Mouse (Mus musculus) neural tube, embryonic 10.5 days (tissue): ENCODE data around the gene Nt5c3.
"Not testable (repeated sequence)": the region's sequence is repeated elsewhere in the genome, so short reads cannot be mapped to it uniquely, and the experiment has no call there.

Experiments
- DNase-seq: peaks from one replicate; pipeline ENCODE4 v3.0.0-alpha.2; 2017; ENCODE audit warnings: low spot score; ENCODE audit errors: extremely low spot score

The Nt5c3 gene

DNA sequence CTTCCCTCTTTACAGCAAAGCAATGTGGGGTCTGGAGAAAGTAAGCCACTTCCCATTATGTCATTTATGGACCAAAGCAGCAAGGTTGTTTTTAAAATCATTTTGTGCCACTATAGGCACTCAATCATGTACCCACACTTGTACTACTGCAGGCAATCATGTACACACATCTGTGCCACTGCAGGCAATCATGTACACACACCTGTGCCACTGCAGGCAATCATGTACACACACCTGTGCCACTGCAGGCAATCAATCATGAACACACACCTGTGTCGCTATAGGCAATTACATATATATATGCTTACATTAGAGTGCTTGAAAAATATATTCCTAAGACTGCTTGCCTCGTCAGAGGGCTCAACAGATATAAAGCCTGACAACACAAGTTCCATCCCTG, 18.8 kb downstream of the Nt5c3 start:
- no peak for DNase-seq

GRCm38 (mm10) chr6:56904330-56904729, 19.4 kb downstream of the Nt5c3 start:
- DNase-seq, result no peak

DNA sequence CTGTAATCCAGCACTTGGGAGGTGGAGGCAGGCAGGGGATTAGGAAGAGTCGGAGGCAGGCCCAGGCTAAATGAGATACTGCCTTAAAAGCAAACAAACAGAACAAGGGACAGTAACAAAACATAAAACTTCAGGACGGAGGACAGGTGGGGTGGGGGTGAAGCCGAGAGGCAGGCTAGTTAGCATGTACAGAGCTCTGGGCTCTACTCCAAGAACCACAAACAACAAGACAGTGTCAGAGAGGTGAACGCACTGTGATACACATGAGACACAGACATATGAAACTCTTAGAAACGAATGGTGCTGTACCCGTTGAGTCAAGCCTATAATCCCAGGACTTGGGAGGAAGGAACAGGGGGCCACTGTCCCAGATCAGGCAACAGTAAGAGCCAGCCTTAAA, 19.9 kb downstream of the Nt5c3 start:
- no peak for DNase-seq

DNA sequence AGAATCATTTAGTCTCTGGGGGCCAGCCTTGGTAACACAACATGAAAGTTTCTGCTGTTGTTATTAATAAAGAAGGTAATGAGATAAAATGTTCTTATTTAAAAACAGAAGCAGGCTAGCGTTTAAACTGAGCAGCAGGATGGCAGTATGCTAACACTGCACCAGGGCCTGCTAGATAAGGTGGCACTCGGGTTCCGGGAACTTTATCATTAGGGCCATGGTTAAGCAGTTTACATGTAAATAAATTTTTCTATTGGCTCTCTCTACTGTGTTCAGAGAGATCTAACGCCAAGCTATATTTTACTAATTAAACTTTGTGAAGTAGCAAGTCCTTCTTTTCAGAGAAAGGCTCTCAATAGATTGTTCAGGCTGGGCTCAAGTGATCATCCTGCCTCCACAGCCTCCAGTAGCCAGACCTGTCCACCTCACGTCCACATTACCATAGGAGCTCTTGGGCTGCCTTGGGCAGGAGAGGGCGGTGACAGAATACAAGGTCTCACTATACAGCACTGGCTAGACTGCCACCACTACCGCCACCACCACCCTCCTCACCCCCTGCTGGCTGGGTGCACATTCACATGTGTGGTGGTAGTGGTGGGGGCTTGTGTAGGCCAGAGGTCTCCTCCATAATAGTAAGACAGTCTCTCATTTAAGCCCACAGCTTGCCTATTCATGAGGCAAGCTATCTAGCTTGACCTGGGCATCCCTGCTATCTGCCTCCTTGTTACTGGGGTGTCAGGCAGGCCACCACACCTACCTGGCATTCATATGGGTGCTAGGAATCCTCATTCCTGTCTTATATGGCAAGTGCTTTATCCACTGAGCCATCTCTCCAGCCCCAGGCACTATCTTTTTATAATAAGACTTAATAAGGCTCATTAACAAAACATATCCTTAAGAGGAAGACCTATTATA, 20.9 kb downstream of the Nt5c3 start:
- DNase-seq, result no peak

GRCm38 (mm10) chr6:56901824-56902386, 21.8 kb downstream of the Nt5c3 start:
- no peak for DNase-seq

GRCm38 (mm10) chr6:56901336-56901735, 22.4 kb downstream of the Nt5c3 start:
- no peak for DNase-seq

DNA sequence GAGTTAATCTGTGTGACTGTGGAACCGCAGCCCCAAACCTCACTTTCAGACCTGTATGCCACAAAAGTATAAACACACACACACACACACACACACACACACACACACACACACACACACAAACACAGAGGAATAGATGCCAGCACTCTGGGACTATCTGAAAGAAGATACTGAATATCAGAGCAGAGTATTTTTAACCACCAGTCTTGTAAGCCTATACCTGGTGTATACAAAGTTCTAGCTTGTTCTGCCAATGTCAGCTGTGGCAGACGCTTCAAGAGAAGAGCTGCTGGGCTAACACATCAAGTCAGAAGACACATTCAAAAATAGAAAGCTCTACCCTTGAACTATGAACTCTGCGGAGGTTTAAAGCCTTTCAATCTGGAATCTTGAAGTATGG, 24.1 kb downstream of the Nt5c3 start:
- DNase-seq, result no peak

GRCm38 (mm10) chr6:56890762-56891161, 33.0 kb downstream of the Nt5c3 start:
- DNase-seq, result no peak

GRCm38 (mm10) chr6:56888561-56888960, 35.2 kb downstream of the Nt5c3 start:
- no peak for DNase-seq

- DNase-seq, result no peak
Measured at GRCm38 (mm10) chr6:56879352-56879955, 44.3 kb downstream of the Nt5c3 start.

- no peak for DNase-seq
Measured at GRCm38 (mm10) chr6:56877985-56878384, 45.7 kb downstream of the Nt5c3 start.

- no peak for DNase-seq
Measured at GRCm38 (mm10) chr6:56876870-56877269, 46.9 kb downstream of the Nt5c3 start.

DNA sequence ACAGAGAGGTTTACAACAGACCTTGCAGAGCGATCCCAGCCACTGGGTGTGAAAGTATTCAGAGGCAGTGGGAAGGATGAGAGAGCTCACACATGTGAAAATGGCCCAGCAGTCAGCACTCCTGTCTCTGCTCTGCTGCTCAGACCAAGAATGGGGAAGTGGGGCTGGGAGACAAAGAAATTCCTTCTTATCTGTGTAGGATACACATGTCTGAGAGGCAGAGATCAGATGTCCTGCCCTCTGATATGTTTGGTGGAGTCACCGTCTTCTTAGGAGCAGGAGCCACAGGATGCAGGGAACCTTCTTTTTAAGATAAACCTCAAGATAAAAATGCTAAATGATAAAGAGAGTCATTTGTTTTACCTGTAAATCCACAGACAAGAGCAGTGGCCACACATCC, 53.7 kb downstream of the Nt5c3 start:
- no peak for DNase-seq

DNA sequence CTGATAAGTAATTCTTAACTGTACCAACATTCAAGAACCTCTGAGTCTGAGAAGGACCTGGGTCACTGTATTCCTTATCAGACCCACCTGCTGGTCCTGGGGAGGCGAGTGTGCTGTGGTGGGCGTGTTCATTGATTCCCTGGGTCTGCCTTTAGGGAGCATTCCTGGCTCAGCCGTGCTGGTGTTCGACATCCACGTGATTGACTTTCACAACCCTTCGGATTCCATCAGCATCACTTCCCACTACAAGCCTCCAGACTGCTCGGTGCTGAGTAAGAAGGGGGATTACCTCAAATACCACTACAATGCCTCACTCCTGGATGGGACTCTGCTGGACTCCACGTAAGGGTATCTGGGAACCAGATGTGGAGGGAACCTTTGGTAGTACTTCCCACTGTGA, 55.2 kb downstream of the Nt5c3 start:
- DNase-seq, result no peak

DNA sequence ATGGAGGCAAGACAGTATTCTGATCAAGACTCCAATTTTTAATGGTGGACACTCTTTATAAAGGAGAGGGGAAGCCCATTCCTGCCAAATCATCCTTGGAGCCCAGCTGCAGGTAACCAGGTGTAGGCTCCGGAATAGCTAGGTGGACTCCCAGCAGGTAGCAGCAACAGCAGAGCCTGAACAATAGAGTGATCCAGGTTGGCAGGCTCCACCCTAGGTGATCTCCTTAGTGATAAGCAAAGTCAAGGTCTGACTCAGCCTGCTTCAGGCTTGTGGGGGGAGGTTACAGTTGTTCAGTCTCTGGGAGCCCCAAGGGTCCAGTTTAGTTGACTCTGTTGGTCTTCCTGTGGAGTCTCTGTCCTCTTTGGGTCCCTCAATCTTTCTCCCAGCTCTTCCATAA, 56.8 kb downstream of the Nt5c3 start:
- DNase-seq, result not testable (repeated sequence)

- no peak for DNase-seq
Measured at GRCm38 (mm10) chr6:56860205-56860848, 63.4 kb downstream of the Nt5c3 start.

GRCm38 (mm10) chr6:56856748-56857147, 67.0 kb downstream of the Nt5c3 start:
- DNase-seq, result no peak

GRCm38 (mm10) chr6:56854803-56855202, 68.9 kb downstream of the Nt5c3 start:
- no peak for DNase-seq

- DNase-seq, result no peak
Measured at GRCm38 (mm10) chr6:56850315-56850714, 73.4 kb downstream of the Nt5c3 start.

GRCm38 (mm10) chr6:56848974-56849373, 74.8 kb downstream of the Nt5c3 start:
- no peak for DNase-seq

- no peak for DNase-seq
Measured at GRCm38 (mm10) chr6:56844365-56844764, 79.4 kb downstream of the Nt5c3 start.

- no peak for DNase-seq
Measured at GRCm38 (mm10) chr6:56843229-56843628, 80.5 kb downstream of the Nt5c3 start.
